Mouse (Mus musculus) forebrain, embryonic 16.5 days (tissue): Measurements from ENCODE around the gene Nfix. TPM values are rescaled to one million over a fixed set of nuclear protein-coding genes. Genes with fewer than 3 reads are reported as not detected.
"Not testable (repeated sequence)": the region's sequence is repeated elsewhere in the genome, so short reads cannot be mapped to it uniquely, and the experiment has no call there.

ENCODE experiments used
- ATAC-seq: fragments of 200-750 bp; cut with Nextera tagmentation; 2 replicates; pipeline ENCODE4 v1.8.0; 2017; ENCODE audit warnings: mild to moderate bottlenecking, moderate library complexity
- H3K27ac ChIP-seq: fragments of 300-500 bp; sonication (generic); 2 replicates; pipeline ENCODE4 v1.5.1; 2014; ENCODE audit warnings: low read length, control low read depth
- H3K27me3 ChIP-seq: fragments of 300-500 bp; sonication (generic); replicated peaks from 2 replicates; pipeline ENCODE4 v1.6.1; 2014; ENCODE audit warnings: low read length; ENCODE audit not compliant: control insufficient read depth, insufficient read depth
- H3K36me3 ChIP-seq: fragments of 300-500 bp; sonication (generic); 2 replicates; pipeline ENCODE4 v1.6.1; 2014; ENCODE audit not compliant: control insufficient read depth, insufficient read depth
- H3K4me1 ChIP-seq: fragments of 300-500 bp; sonication (generic); replicated peaks from 2 replicates; pipeline ENCODE4 v1.6.1; 2014; ENCODE audit warnings: low read length; ENCODE audit not compliant: control insufficient read depth, insufficient read depth
- H3K4me2 ChIP-seq: fragments of 300-500 bp; sonication (generic); 2 replicates; pipeline ENCODE4 v1.6.1; 2014; ENCODE audit warnings: mild to moderate bottlenecking, low read length, control low read depth
- H3K4me3 ChIP-seq: fragments of 300-500 bp; sonication (generic); replicated peaks from 2 replicates; pipeline ENCODE4 v1.5.1; 2014; ENCODE audit warnings: mild to moderate bottlenecking, low read length, control low read depth
- H3K9ac ChIP-seq: fragments of 300-500 bp; sonication (generic); replicated peaks from 2 replicates; pipeline ENCODE4 v1.6.1; 2014; ENCODE audit warnings: low read depth, low read length, control low read depth
- H3K9me3 ChIP-seq: fragments of 300-500 bp; sonication (generic); 2 replicates; pipeline ENCODE4 v1.6.1; 2016; ENCODE audit warnings: low read length; ENCODE audit not compliant: control insufficient read depth
- WGBS: fragments of 180-500 bp; shearing (Covaris S2); extraction: QIAGEN DNeasy Blood & Tissue Kit; methylation state at CpG from one replicate; pipeline ENCODE4 v1.1.7; 2014; 5-methylcytosine and 5-hydroxymethylcytosine counted together
- polyA plus RNA-seq: library from polyadenylated mRNA; unstranded; fragments of >200 nt; fragmentation: Nextera tagmentation; extraction: Ambion mirVana; gene quantifications from 2 replicates; pipeline ENCODE4 v1.2.1, GENCODE M21; 2015

Gene Nfix
- polyA plus RNA-seq, 1 experiment from 2014 or later: 440 TPM

DNA sequence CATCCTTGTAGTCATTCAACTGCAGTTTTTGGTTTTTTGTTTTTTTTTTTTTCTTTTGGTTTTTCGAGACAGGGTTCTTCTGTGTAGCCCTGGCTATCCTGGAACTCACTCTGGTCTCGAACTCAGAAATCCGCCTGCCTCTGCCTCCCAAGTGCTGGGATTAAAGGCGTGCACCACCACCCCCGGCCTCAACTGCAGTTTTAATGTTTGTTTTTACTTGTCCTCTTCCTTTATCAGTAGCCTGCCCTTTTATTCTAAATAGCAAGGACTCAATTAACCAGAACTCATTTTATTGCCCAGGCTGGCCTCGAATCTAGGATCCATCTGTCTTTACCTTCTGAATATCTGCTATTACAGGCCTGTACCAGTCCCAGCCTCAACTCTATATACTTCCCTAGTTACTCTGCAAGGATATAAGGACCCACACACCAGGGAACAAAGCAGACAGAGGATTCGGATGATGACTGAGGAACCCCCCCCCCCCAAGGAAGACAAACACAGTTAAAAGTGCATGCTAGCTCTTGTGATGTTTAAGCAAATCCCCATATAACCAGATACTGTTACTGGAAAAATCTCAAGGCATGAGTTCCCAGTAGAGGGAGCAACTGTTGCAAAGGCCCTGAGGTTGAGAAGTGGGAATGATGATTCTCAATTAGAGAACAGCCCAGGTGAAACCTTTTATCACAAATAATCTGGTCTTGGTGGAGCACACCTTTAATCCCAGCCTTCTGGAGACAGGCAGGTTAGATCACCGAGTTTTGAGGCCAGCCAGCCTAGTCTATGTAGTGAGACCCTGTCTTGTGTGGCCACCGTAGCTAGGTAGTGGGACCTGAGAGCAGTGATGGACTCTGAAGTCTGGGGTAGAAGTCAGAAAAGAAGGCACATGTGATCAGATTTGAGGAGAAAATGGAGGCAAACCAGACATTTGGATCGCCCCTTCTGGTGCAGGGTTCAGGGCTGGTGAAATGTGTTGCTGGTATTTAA, 32.9 kb upstream of the Nfix start:
- Histone ChIP-seq H3K4me2 (peak overlapping the region; percentile 65), H3K27ac (peak overlapping the region; percentile 94), H3K4me1 (peaks cover 34% of the 10 kb centered on the region), H3K9me3 (no peaks in the 10 kb centered on the region), H3K9ac (peak overlapping the region; percentile 84), H3K36me3 (peaks cover 10% of the 10 kb centered on the region), H3K27me3 (no peaks in the 10 kb centered on the region), H3K4me3 (peak overlapping the region; percentile 69)
- no peak for ATAC-seq
- 64% methylated on average over 10 of the region's 10 CpGs for WGBS

DNA sequence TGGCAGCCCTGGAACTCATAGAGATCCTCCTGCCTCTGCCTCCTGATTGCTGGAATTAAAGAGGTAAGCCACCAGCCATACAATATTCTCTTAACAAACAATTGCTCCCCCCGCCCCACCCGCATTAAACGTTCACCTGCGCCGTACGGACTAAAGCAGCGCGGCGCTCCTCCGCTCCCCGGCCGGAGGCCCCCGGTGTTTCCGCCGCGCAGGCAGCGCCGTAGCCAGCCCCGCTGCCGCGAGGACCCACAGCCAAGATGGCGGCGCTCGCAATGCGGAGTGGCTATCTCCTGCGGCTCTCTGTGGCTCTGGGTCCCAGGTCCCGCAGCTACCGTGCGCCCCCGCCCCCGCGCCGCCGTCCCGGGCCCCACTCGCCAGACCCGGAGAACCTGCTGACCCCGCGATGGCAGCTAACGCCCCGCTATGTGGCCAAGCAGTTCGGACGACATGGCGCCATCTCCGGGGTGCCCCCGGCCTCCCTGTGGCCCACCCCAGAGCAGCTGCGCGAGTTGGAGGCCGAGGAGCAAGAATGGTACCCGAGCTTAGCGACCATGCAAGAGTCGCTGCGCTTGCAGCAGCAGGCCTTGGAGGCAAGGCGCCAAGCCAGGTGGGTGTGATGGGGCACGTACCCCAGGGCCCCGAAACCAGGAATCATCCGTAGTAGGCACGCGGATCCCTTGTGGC, 32.0 kb upstream of the Nfix start:
- ATAC-seq: peak; percentile 67
- peaks cover 34% of the 10 kb centered on the region for H3K4me1 ChIP-seq
- WGBS: 1% methylated on average over 59 of the region's 59 CpGs
- peak overlapping the region; percentile 69 for H3K4me3 ChIP-seq
- H3K27me3 ChIP-seq: no peaks in the 10 kb centered on the region
- peak overlapping the region; percentile 65 for H3K4me2 ChIP-seq
- H3K9ac ChIP-seq: peak overlapping the region; percentile 84
- H3K36me3 ChIP-seq: peaks cover 5% of the 10 kb centered on the region; the same call in 1 of the 2 replicates
- no peaks in the 10 kb centered on the region for H3K9me3 ChIP-seq
- peak overlapping the region; percentile 89 for H3K27ac ChIP-seq

DNA sequence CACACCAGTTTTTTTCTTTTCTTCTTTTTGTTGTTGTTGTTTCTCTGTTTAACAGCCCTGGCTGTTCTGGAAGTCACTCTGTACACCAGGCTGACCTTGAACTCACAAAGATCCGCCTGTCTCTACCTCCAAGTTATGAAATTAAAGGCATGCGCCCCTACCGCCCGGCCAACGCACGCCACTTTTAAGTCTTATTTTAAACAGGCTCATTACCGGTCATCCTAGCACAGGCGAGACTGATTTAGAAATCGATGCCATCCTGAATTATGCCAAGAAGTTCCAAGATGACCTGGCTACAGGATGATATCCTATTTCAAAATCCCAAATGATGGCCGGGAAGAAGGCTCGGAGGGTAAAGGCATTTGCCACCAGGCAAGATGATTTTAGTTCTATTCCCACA, 31.3 kb upstream of the Nfix start, which contains the start of gene Gadd45gip1:
Gene Gadd45gip1, plus strand, starts transcription at position 33 of the 400 bp plus-strand sequence.
- H3K27ac ChIP-seq: peak within 1 kb of the TSS; percentile 89
- no peaks in the 10 kb centered on the region for H3K27me3 ChIP-seq
- H3K4me3 ChIP-seq: peak within 1 kb of the TSS; percentile 69
- H3K9ac ChIP-seq: peak within 1 kb of the TSS; percentile 84
- H3K9me3 ChIP-seq: no peaks in the 10 kb centered on the region
- ATAC-seq: no peak
- peak within 1 kb of the TSS; percentile 65 for H3K4me2 ChIP-seq
- H3K4me1 ChIP-seq: peaks cover 34% of the 10 kb centered on the region
- 88% methylated on average over 11 of the region's 11 CpGs for WGBS
- no peaks in the 10 kb centered on the region for H3K36me3 ChIP-seq

DNA sequence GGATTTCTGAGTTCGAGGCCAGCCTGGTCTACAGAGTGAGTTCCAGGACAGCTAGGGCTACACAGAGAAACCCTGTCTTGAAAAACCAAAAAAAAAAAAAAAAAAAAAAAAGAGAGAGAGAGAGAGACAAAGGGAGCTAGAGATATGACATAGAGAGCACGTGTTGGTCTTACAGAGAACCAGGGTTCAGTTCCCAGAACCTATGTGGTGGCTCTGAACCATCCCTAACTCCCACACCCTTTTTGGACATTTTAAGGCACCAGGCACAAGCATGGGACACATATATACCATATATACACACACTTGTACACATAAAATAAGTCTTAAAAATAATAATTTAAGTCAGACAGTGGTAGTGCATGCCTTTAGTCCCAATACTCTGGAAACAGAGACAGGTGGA, 26.4 kb upstream of the Nfix start:
- ATAC-seq: not testable (repeated sequence)
- WGBS: 83% methylated on average over 1 of the region's 2 CpGs

DNA sequence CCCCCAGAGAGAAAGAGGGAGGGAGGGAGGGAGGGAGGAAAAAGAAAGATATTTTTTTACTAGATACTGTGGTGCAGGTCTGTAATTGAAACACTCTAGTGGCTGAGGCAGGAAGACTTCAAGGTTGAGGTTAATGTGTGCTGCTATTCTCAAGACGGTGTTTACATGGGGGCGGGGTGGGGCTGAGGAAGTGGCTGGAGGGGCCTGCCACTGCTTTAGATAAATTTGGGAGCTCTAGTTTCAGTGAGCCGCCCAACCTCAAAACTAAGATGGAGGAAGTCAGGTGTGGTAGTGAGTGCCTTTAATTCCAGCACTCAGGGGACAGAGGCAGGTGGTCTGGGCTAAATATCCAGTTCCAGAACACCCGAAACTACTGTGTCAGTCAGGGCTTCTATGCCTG, 25.5 kb upstream of the Nfix start:
- Histone ChIP-seq H3K4me2 (no peak overlapping the region), H3K9ac (no peak overlapping the region), H3K4me1 (peaks cover 7% of the 10 kb centered on the region), H3K9me3 (no peaks in the 10 kb centered on the region), H3K27me3 (no peaks in the 10 kb centered on the region), H3K4me3 (no peak overlapping the region), H3K36me3 (no peaks in the 10 kb centered on the region), H3K27ac (no peak overlapping the region)
- ATAC-seq: no peak
- WGBS: 84% methylated on average over 4 of the region's 4 CpGs

More for the DNA sequence above, 26.4 kb upstream of the Nfix start:
- H3K4me2 ChIP-seq, H3K9ac ChIP-seq, H3K36me3 ChIP-seq, H3K27me3 ChIP-seq, H3K4me3 ChIP-seq, H3K27ac ChIP-seq, H3K4me1 ChIP-seq, H3K9me3 ChIP-seq: not testable (repeated sequence)

DNA sequence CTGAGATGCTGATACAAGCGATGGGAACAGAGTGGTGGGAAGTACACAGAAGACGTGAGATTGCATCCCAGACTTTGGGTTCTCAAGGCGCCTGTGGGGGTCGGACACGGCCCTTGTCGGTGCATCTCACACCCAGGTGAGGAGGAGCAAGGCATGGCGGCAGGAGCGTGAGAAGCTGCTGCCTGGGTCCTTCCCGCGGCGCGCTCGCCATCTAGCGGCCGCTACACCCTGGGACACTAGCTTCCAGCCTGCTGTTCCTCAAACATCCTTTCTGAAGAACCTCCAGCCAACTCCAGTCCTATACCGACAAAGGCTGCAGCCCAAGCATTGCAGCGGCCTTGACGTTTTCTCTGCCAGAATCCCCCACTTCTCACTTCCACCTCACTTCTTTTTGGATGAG, 23.5 kb upstream of the Nfix start:
- peak; percentile 92 for ATAC-seq
- 0% methylated on average over 18 of the region's 18 CpGs for WGBS
- H3K27me3 ChIP-seq: no peaks in the 10 kb centered on the region
- peak overlapping the region; percentile 32 for H3K4me3 ChIP-seq
- H3K9ac ChIP-seq: peak overlapping the region; percentile 51
- peaks cover 7% of the 10 kb centered on the region for H3K4me1 ChIP-seq
- H3K27ac ChIP-seq: no peak overlapping the region
- H3K4me2 ChIP-seq: peak overlapping the region; percentile 54
- H3K9me3 ChIP-seq: no peaks in the 10 kb centered on the region
- H3K36me3 ChIP-seq: no peaks in the 10 kb centered on the region

DNA sequence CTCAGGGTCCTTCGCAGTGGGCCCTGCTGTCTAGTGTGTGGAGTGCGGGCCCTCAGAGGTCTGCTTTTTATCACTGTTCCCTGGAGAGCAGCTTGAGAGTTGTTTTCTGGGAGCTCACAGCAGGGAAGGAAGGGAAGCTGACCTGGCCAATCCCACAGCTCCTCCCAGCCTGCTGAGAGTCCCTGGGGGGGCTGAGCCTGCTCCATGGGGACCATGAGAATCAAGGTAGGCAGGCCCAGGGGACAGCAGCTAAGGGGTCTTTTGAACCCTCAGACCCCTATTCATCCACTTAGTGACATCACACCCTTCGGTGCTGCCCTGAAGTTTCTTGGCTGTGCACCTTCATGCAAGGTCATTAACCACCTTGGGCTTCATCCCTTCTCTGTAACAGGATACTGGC, 22.6 kb upstream of the Nfix start, which contains the start of gene Dand5:
Gene Dand5, minus strand, starts transcription at position 101 of the 400 bp plus-strand sequence.
- H3K27ac ChIP-seq: no peak within 1 kb of the TSS
- H3K4me3 ChIP-seq: peak within 1 kb of the TSS; percentile 32
- H3K9me3 ChIP-seq: no peaks in the 10 kb centered on the region
- no peaks in the 10 kb centered on the region for H3K36me3 ChIP-seq
- H3K27me3 ChIP-seq: no peaks in the 10 kb centered on the region
- WGBS: 41% methylated on average over 3 of the region's 3 CpGs
- H3K9ac ChIP-seq: peak within 1 kb of the TSS; percentile 51
- no peak for ATAC-seq
- peak within 1 kb of the TSS; percentile 54 for H3K4me2 ChIP-seq
- peaks cover 7% of the 10 kb centered on the region for H3K4me1 ChIP-seq

DNA sequence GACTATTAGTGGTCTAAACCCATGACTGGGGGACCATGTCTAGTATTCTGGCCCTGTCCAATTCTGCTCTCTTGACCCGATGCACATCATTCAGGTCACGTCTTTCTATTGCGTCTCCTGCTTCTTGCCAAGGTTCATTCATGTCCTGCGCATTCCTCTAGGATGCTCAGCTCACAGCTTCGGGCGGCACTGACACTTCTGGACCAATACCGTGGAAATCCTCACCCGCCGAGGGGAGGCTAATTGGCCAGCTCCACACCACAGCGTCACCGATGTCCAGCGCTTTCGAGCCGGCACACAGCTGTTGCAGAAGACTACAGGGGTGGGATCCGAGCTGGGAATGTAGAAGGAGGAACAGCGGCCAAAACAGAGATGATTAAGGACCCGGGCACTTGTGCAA, 16.0 kb upstream of the Nfix start:
- H3K4me1 ChIP-seq: peaks cover 33% of the 10 kb centered on the region
- no peak overlapping the region for H3K4me3 ChIP-seq
- H3K9me3 ChIP-seq: no peaks in the 10 kb centered on the region
- 0 out of 2 replicates have a peak overlapping the region, but pooled peaks have one; percentile 90 for H3K27ac ChIP-seq
- ATAC-seq: no peak
- H3K27me3 ChIP-seq: no peaks in the 10 kb centered on the region
- 73% methylated on average over 17 of the region's 17 CpGs for WGBS
- no peaks in the 10 kb centered on the region for H3K36me3 ChIP-seq
- no peak overlapping the region for H3K9ac ChIP-seq
- H3K4me2 ChIP-seq: no peak overlapping the region

DNA sequence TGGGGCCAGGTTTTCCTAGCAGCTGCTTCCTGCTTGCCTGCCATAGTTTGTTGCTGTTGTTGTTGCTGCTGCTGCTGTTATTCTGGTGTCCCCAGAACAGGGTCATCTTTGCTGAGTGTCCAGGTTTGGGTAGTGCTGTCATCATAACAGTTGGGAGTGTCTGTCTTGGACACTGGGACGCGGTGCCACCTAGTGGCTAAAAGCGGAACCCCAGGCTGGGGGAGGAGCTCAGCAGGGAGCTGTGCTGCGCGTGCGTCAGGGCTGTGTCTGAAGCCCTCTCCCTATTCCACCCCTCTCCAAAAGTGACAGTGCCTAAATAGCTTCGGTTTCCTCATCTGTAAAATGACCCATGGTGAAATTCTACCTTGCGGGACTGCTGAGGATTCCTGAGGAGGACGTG, 15.4 kb upstream of the Nfix start:
- peak; percentile 37 for ATAC-seq
- WGBS: 8% methylated on average over 9 of the region's 9 CpGs
- Histone ChIP-seq H3K9me3 (no peaks in the 10 kb centered on the region), H3K27me3 (no peaks in the 10 kb centered on the region), H3K27ac (peak overlapping the region; percentile 90), H3K9ac (0 out of 2 replicates have a peak overlapping the region, but pooled peaks have one; percentile 2), H3K36me3 (no peaks in the 10 kb centered on the region), H3K4me3 (no peak overlapping the region), H3K4me2 (peak overlapping the region; percentile 5; the same call in 1 of the 2 replicates), H3K4me1 (peaks cover 36% of the 10 kb centered on the region)
